ENCODE assay signal across 16 mouse cellular contexts in the genomic region with DNA sequence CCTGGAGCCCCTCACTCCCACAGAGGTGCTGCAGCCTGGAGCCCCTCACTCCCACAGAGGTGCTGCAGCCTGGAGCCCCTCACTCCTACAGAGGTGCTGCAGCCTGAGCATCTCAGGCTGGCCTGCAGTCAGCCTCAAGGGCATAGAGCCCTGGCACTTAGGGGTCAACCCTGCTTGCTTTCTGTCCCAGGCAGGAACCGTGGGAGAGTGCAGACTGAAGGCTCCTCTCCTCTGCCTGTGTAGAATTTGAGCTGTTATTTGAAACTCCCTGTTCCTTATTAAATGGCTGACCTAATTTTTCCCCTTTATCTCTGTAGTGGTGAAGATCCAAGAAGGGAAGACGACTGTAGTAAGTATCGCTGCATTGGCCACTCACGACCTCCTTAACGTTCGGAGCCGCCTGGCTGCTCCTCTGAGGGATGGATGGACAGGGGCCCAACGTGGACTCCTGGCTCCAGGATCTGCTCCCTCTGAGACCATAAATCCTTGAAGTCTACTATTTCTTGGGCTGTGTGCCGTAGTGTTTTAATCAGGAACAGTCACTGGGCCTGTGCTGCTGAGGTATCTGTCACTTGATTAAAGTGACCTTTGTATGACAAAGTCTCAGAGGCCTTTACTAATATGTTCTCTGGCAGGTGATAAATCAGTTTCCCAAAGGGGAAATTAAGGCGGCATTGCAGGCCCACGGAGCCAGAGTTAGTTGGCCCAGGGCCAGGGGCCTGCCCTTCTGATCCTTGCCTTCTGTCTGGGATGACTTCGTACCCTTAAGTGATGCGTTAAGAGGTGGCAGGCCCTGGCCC. TPM values are rescaled to one million over a fixed set of nuclear protein-coding genes. Genes with fewer than 3 reads are reported as not detected.
DNase-seq lines count a peak whose midpoint lies in the region; ATAC-seq and TF ChIP-seq lines count a peak whose summit lies in the region.
"Had no signal": no experiment of that assay in that cellular context is flagged by ENCODE, and none has a peak within 500 bp of the region (broad histone marks: within the 10 kb centered on the region; RNA-seq: fewer than 3 reads in every experiment).

No protein-coding gene starts in this region.

- no peak overlapping the region for H3K9ac ChIP-seq in embryonic facial prominence, embryonic 11.5 days (replicated peaks; ENCODE audit: low read length)
- H3K9ac ChIP-seq in heart, embryonic 15.5 days: no peak overlapping the region
- H3K9ac ChIP-seq in lung, embryonic 15.5 days: no peak overlapping the region
- H3K9ac ChIP-seq in lung, postnatal 0 days (replicated peaks; ENCODE audit: low read depth): no peak overlapping the region
- 0 out of 2 replicates have a peak overlapping the region, but pooled peaks have one; percentile 7 for H3K9ac ChIP-seq in neural tube, embryonic 15.5 days (replicated peaks)
- H3K9ac ChIP-seq in stomach, postnatal 0 days (ENCODE audit: low read length): no peak overlapping the region

- H3K36me3 ChIP-seq in embryonic facial prominence, embryonic 11.5 days (replicated peaks; ENCODE audit: control insufficient read depth, insufficient read depth, low read depth, low read length): no peaks in the 10 kb centered on the region; the same call in 1 of the 2 replicates
- peaks cover 70% of the 10 kb centered on the region for H3K36me3 ChIP-seq in embryonic facial prominence, embryonic 10.5 days (replicated peaks)
- peaks cover 21% of the 10 kb centered on the region for H3K36me3 ChIP-seq in heart, embryonic 15.5 days
- peaks cover 31% of the 10 kb centered on the region for H3K36me3 ChIP-seq in lung, embryonic 15.5 days
- peaks cover 7% of the 10 kb centered on the region for H3K36me3 ChIP-seq in lung, postnatal 0 days (ENCODE audit: insufficient read depth, low read length)
- H3K36me3 ChIP-seq in neural tube, embryonic 15.5 days: peaks cover 32% of the 10 kb centered on the region
- H3K36me3 ChIP-seq in stomach, postnatal 0 days (ENCODE audit: control insufficient read depth, insufficient read depth, low read length): peaks cover 8% of the 10 kb centered on the region; the same call in 1 of the 2 replicates

- TF ChIP-seq EP300 in lung, postnatal 0 days (IDR thresholded peaks at IDR 0.05): no peak
- no peak for TF ChIP-seq EP300 in stomach, postnatal 0 days (optimal IDR thresholded peaks at IDR 0.05)

- intact Hi-C loops in heart, postnatal 25 days (cut with DNase I): no loop called here

- no peak for ATAC-seq in embryonic facial prominence, embryonic 11.5 days (replicated peaks; ENCODE audit: insufficient number of reproducible peaks, low FRiP score, low TSS enrichment, low read depth)
- ATAC-seq in heart, embryonic 15.5 days (replicated peaks; ENCODE audit: insufficient number of reproducible peaks, insufficient read depth, low FRiP score, low read depth): 0 out of 2 replicates have a peak, but pooled peaks have one; percentile 35
- ATAC-seq in lung, embryonic 15.5 days (ENCODE audit: borderline replicate concordance, extremely low read depth, low FRiP score, low TSS enrichment): 0 out of 2 replicates have a peak, but pooled peaks have one; percentile 12
- no peak for ATAC-seq in lung, postnatal 0 days
- no peak for ATAC-seq in neural tube, embryonic 15.5 days (ENCODE audit: low FRiP score)
- no peak for ATAC-seq in stomach, postnatal 0 days (ENCODE audit: low FRiP score, low TSS enrichment)
- ATAC-seq: forebrain, embryonic 14.5 days; hindbrain, postnatal 0 days had no signal

- no peak overlapping the region for H3K4me2 ChIP-seq in embryonic facial prominence, embryonic 11.5 days (ENCODE audit: low read depth, low read length)
- H3K4me2 ChIP-seq in heart, embryonic 15.5 days: no peak overlapping the region
- H3K4me2 ChIP-seq in lung, embryonic 15.5 days: no peak overlapping the region
- H3K4me2 ChIP-seq in lung, postnatal 0 days (replicated peaks; ENCODE audit: low read depth, low read length): no peak overlapping the region
- H3K4me2 ChIP-seq in neural tube, embryonic 15.5 days: no peak overlapping the region
- H3K4me2 ChIP-seq in stomach, postnatal 0 days (replicated peaks; ENCODE audit: low read depth): no peak overlapping the region
- H3K4me2 ChIP-seq: midbrain, embryonic 11.5 days had no signal

- TF ChIP-seq CTCF in lung, postnatal 0 days (IDR thresholded peaks at IDR 0.05): no peak
- no peak for TF ChIP-seq CTCF in stomach, postnatal 0 days (IDR thresholded peaks at IDR 0.05; ENCODE audit: low read depth)

- no peaks in the 10 kb centered on the region for H3K27me3 ChIP-seq in embryonic facial prominence, embryonic 11.5 days (ENCODE audit: control insufficient read depth, insufficient read depth, low read length)
- no peaks in the 10 kb centered on the region for H3K27me3 ChIP-seq in embryonic facial prominence, embryonic 10.5 days (replicated peaks; ENCODE audit: low read depth, poor library complexity, severe bottlenecking)
- H3K27me3 ChIP-seq in heart, embryonic 15.5 days: no peaks in the 10 kb centered on the region
- no peaks in the 10 kb centered on the region for H3K27me3 ChIP-seq in lung, embryonic 15.5 days
- no peaks in the 10 kb centered on the region for H3K27me3 ChIP-seq in lung, postnatal 0 days (replicated peaks; ENCODE audit: insufficient read depth, low read length)
- H3K27me3 ChIP-seq in neural tube, embryonic 15.5 days (replicated peaks): no peaks in the 10 kb centered on the region
- H3K27me3 ChIP-seq in stomach, postnatal 0 days (ENCODE audit: control insufficient read depth, insufficient read depth, low read length): no peaks in the 10 kb centered on the region

- no peaks in the 10 kb centered on the region for H3K9me3 ChIP-seq in embryonic facial prominence, embryonic 11.5 days (replicated peaks; ENCODE audit: control insufficient read depth, low read length)
- no peaks in the 10 kb centered on the region for H3K9me3 ChIP-seq in embryonic facial prominence, embryonic 10.5 days
- no peaks in the 10 kb centered on the region for H3K9me3 ChIP-seq in heart, embryonic 15.5 days (replicated peaks)
- no peaks in the 10 kb centered on the region for H3K9me3 ChIP-seq in lung, embryonic 15.5 days
- no peaks in the 10 kb centered on the region for H3K9me3 ChIP-seq in lung, postnatal 0 days (ENCODE audit: low read length)
- H3K9me3 ChIP-seq in neural tube, embryonic 15.5 days (replicated peaks): no peaks in the 10 kb centered on the region
- no peaks in the 10 kb centered on the region for H3K9me3 ChIP-seq in stomach, postnatal 0 days (ENCODE audit: control insufficient read depth, low read length)

- peaks cover 3% of the 10 kb centered on the region; the same call in 1 of the 2 replicates for H3K4me1 ChIP-seq in embryonic facial prominence, embryonic 11.5 days (ENCODE audit: control insufficient read depth, insufficient read depth, low read length)
- peaks cover 35% of the 10 kb centered on the region for H3K4me1 ChIP-seq in embryonic facial prominence, embryonic 10.5 days
- peaks cover 18% of the 10 kb centered on the region for H3K4me1 ChIP-seq in heart, embryonic 15.5 days (replicated peaks)
- H3K4me1 ChIP-seq in lung, embryonic 15.5 days: peaks cover 53% of the 10 kb centered on the region
- H3K4me1 ChIP-seq in lung, postnatal 0 days (ENCODE audit: insufficient read depth, low read depth, low read length): peaks cover 8% of the 10 kb centered on the region; the same call in 1 of the 2 replicates
- peaks cover 6% of the 10 kb centered on the region; the same call in 1 of the 2 replicates for H3K4me1 ChIP-seq in neural tube, embryonic 15.5 days
- H3K4me1 ChIP-seq in stomach, postnatal 0 days (replicated peaks; ENCODE audit: control insufficient read depth, insufficient read depth): no peaks in the 10 kb centered on the region

- 78% methylated on average over 13 of the region's 13 CpGs for WGBS in embryonic facial prominence, embryonic 11.5 days
- WGBS in embryonic facial prominence, embryonic 10.5 days: 81% methylated on average over 13 of the region's 13 CpGs
- 65% methylated on average over 13 of the region's 13 CpGs for WGBS in heart, embryonic 15.5 days
- WGBS in lung, embryonic 15.5 days: 46% methylated on average over 13 of the region's 13 CpGs
- 55% methylated on average over 13 of the region's 13 CpGs for WGBS in lung, postnatal 0 days
- 60% methylated on average over 13 of the region's 13 CpGs for WGBS in neural tube, embryonic 15.5 days
- 72% methylated on average over 13 of the region's 13 CpGs for WGBS in stomach, postnatal 0 days

- no peak overlapping the region for H3K4me3 ChIP-seq in embryonic facial prominence, embryonic 11.5 days (ENCODE audit: low read depth, low read length)
- no peak overlapping the region for H3K4me3 ChIP-seq in embryonic facial prominence, embryonic 10.5 days
- no peak overlapping the region for H3K4me3 ChIP-seq in heart, embryonic 15.5 days
- H3K4me3 ChIP-seq in lung, embryonic 15.5 days: no peak overlapping the region
- no peak overlapping the region for H3K4me3 ChIP-seq in lung, postnatal 0 days (ENCODE audit: low read depth, low read length)
- no peak overlapping the region for H3K4me3 ChIP-seq in neural tube, embryonic 15.5 days (replicated peaks)
- H3K4me3 ChIP-seq in stomach, postnatal 0 days (ENCODE audit: low read depth, low read length): no peak overlapping the region
- H3K4me3 ChIP-seq: myocyte had no signal

- H3K27ac ChIP-seq in embryonic facial prominence, embryonic 11.5 days (replicated peaks; ENCODE audit: low read depth, low read length): 0 out of 2 replicates have a peak overlapping the region, but pooled peaks have one; percentile 13
- no peak overlapping the region; the same call in 1 of the 2 replicates for H3K27ac ChIP-seq in embryonic facial prominence, embryonic 10.5 days (replicated peaks)
- no peak overlapping the region for H3K27ac ChIP-seq in heart, embryonic 15.5 days
- H3K27ac ChIP-seq in lung, embryonic 15.5 days: peak overlapping the region; percentile 87
- H3K27ac ChIP-seq in lung, postnatal 0 days (ENCODE audit: low read length): no peak overlapping the region
- no peak overlapping the region for H3K27ac ChIP-seq in neural tube, embryonic 15.5 days (replicated peaks)
- no peak overlapping the region for H3K27ac ChIP-seq in stomach, postnatal 0 days (replicated peaks)
- H3K27ac ChIP-seq: hindbrain, postnatal 0 days had no signal

- no peak for DNase-seq in embryonic facial prominence, embryonic 11.5 days (ENCODE audit: low spot score)
- DNase-seq in embryonic facial prominence, embryonic 10.5 days (ENCODE audit: low spot score): no peak
- no peak for DNase-seq in heart, postnatal 25 days (ENCODE audit: low spot score)
- no peak for DNase-seq in lung, postnatal 0 days (ENCODE audit: low spot score)
- no peak for DNase-seq in stomach, postnatal 0 days (ENCODE audit: low spot score)
- DNase-seq: cerebellum, postnatal 25 days; liver; lung, postnatal 10 days; right cerebral cortex, postnatal 25 days had no signal

RNA-seq across cellular contexts. Expression of gene Mrps18a, which starts 7.0 kb away (rescaled TPM):
- 133 and 134 TPM in 2 replicates for polyA plus RNA-seq in embryonic facial prominence, embryonic 11.5 days (2014; fragmentation: Nextera tagmentation; extraction: Ambion mirVana)
- polyA plus RNA-seq in embryonic facial prominence, embryonic 10.5 days (2016; fragmentation: Nextera tagmentation; extraction: Ambion mirVana): 152 and 154 TPM in 2 replicates
- polyA plus RNA-seq in heart, embryonic 15.5 days (2015; fragmentation: Nextera tagmentation; extraction: Ambion mirVana): 118 and 121 TPM in 2 replicates
- total RNA-seq in heart, postnatal 25 days (2021): 100 to 1,000 TPM; 121 to 134 TPM
- polyA plus RNA-seq in lung, embryonic 15.5 days (2015; fragmentation: Nextera tagmentation; extraction: Ambion mirVana): 143 TPM in 2 replicates
- 96.4 and 103 TPM in 2 replicates for polyA plus RNA-seq in lung, postnatal 0 days (2015; fragmentation: Nextera tagmentation; extraction: Ambion mirVana)
- 150 and 154 TPM in 2 replicates for polyA plus RNA-seq in neural tube, embryonic 15.5 days (2015; fragmentation: Nextera tagmentation; extraction: Ambion mirVana)
- polyA plus RNA-seq in stomach, postnatal 0 days (2015; fragmentation: Nextera tagmentation; extraction: Ambion mirVana): 94.9 and 99.0 TPM in 2 replicates

RNA-seq across cellular contexts. Expression of gene Rsph9, which starts 26.2 kb away (rescaled TPM):
- polyA plus RNA-seq in embryonic facial prominence, embryonic 11.5 days (2014; fragmentation: Nextera tagmentation; extraction: Ambion mirVana): 12.5 and 13.0 TPM in 2 replicates
- polyA plus RNA-seq in embryonic facial prominence, embryonic 10.5 days (2016; fragmentation: Nextera tagmentation; extraction: Ambion mirVana): 9.8 and 10.2 TPM in 2 replicates
- 5.8 and 6.9 TPM in 2 replicates for polyA plus RNA-seq in heart, embryonic 15.5 days (2015; fragmentation: Nextera tagmentation; extraction: Ambion mirVana)
- total RNA-seq in heart, postnatal 25 days (2021): 1 to 10 TPM; 1.1 to 1.2 TPM
- polyA plus RNA-seq in lung, embryonic 15.5 days (2015; fragmentation: Nextera tagmentation; extraction: Ambion mirVana): 17.0 and 19.4 TPM in 2 replicates
- polyA plus RNA-seq in lung, postnatal 0 days (2015; fragmentation: Nextera tagmentation; extraction: Ambion mirVana): 31.7 and 32.4 TPM in 2 replicates
- polyA plus RNA-seq in neural tube, embryonic 15.5 days (2015; fragmentation: Nextera tagmentation; extraction: Ambion mirVana): 37.9 and 39.3 TPM in 2 replicates
- 13.1 and 13.6 TPM in 2 replicates for polyA plus RNA-seq in stomach, postnatal 0 days (2015; fragmentation: Nextera tagmentation; extraction: Ambion mirVana)

RNA-seq across cellular contexts. Expression of gene Mad2l1bp, which starts 35.5 kb away (rescaled TPM):
- 37.1 and 37.2 TPM in 2 replicates for polyA plus RNA-seq in embryonic facial prominence, embryonic 11.5 days (2014; fragmentation: Nextera tagmentation; extraction: Ambion mirVana)
- 36.6 and 41.0 TPM in 2 replicates for polyA plus RNA-seq in embryonic facial prominence, embryonic 10.5 days (2016; fragmentation: Nextera tagmentation; extraction: Ambion mirVana)
- 31.4 and 34.4 TPM in 2 replicates for polyA plus RNA-seq in heart, embryonic 15.5 days (2015; fragmentation: Nextera tagmentation; extraction: Ambion mirVana)
- total RNA-seq in heart, postnatal 25 days (2021): 10 to 100 TPM; 17.2 to 22.4 TPM
- 50.3 and 51.8 TPM in 2 replicates for polyA plus RNA-seq in lung, embryonic 15.5 days (2015; fragmentation: Nextera tagmentation; extraction: Ambion mirVana)
- polyA plus RNA-seq in lung, postnatal 0 days (2015; fragmentation: Nextera tagmentation; extraction: Ambion mirVana): 43.5 and 44.6 TPM in 2 replicates
- 21.7 and 24.6 TPM in 2 replicates for polyA plus RNA-seq in neural tube, embryonic 15.5 days (2015; fragmentation: Nextera tagmentation; extraction: Ambion mirVana)
- polyA plus RNA-seq in stomach, postnatal 0 days (2015; fragmentation: Nextera tagmentation; extraction: Ambion mirVana): 35.5 and 35.8 TPM in 2 replicates

RNA-seq across cellular contexts. Expression of gene Gtpbp2, which starts 43.0 kb away (rescaled TPM):
- 18.1 and 19.3 TPM in 2 replicates for polyA plus RNA-seq in embryonic facial prominence, embryonic 11.5 days (2014; fragmentation: Nextera tagmentation; extraction: Ambion mirVana)
- polyA plus RNA-seq in embryonic facial prominence, embryonic 10.5 days (2016; fragmentation: Nextera tagmentation; extraction: Ambion mirVana): 33.8 and 34.9 TPM in 2 replicates
- 33.8 and 36.8 TPM in 2 replicates for polyA plus RNA-seq in heart, embryonic 15.5 days (2015; fragmentation: Nextera tagmentation; extraction: Ambion mirVana)
- total RNA-seq in heart, postnatal 25 days (2021): 10 to 100 TPM; 67.5 to 70.6 TPM
- 40.5 and 50.9 TPM in 2 replicates for polyA plus RNA-seq in lung, embryonic 15.5 days (2015; fragmentation: Nextera tagmentation; extraction: Ambion mirVana)
- 38.8 and 39.5 TPM in 2 replicates for polyA plus RNA-seq in lung, postnatal 0 days (2015; fragmentation: Nextera tagmentation; extraction: Ambion mirVana)
- 41.3 and 43.5 TPM in 2 replicates for polyA plus RNA-seq in neural tube, embryonic 15.5 days (2015; fragmentation: Nextera tagmentation; extraction: Ambion mirVana)
- 21.2 and 21.6 TPM in 2 replicates for polyA plus RNA-seq in stomach, postnatal 0 days (2015; fragmentation: Nextera tagmentation; extraction: Ambion mirVana)

Comparison
In these comparisons a context has a peak if more than half of its experiments do, and no peak if none do; other contexts are left out.
1. ATAC-seq: peak in heart, embryonic 15.5 days (single experiment) and lung, embryonic 15.5 days (single experiment); none in embryonic facial prominence, embryonic 11.5 days (single experiment), lung, postnatal 0 days (single experiment), neural tube, embryonic 15.5 days (single experiment) and stomach, postnatal 0 days (single experiment).
2. H3K27ac ChIP-seq: peak in embryonic facial prominence, embryonic 11.5 days (single experiment) and lung, embryonic 15.5 days (single experiment); none in embryonic facial prominence, embryonic 10.5 days (single experiment), heart, embryonic 15.5 days (single experiment), lung, postnatal 0 days (single experiment), neural tube, embryonic 15.5 days (single experiment) and stomach, postnatal 0 days (single experiment).